Mouse (Mus musculus) liver, embryonic 16.5 days (tissue): ENCODE data around the gene Gpr83. TPM values are rescaled to one million over a fixed set of nuclear protein-coding genes. Genes with fewer than 3 reads are reported as not detected.

ENCODE experiments used
- ATAC-seq: fragments of 200-750 bp; cut with Nextera tagmentation; 2 replicates; pipeline ENCODE4 v1.8.0; 2017; ENCODE audit warnings: low read depth, mild to moderate bottlenecking, moderate number of reproducible peaks, moderate library complexity
- H3K27ac ChIP-seq: fragments of 300-500 bp; sonication (generic); 2 replicates; pipeline ENCODE4 v1.5.1; 2014; ENCODE audit warnings: mild to moderate bottlenecking, low read length
- H3K27me3 ChIP-seq: fragments of 300-500 bp; sonication (generic); 2 replicates; pipeline ENCODE4 v1.6.1; 2014; ENCODE audit warnings: low read depth, low read length, mixed read lengths; ENCODE audit not compliant: control insufficient read depth, insufficient read depth
- H3K36me3 ChIP-seq: fragments of 300-500 bp; sonication (generic); 2 replicates; pipeline ENCODE4 v1.6.1; 2014; ENCODE audit warnings: mild to moderate bottlenecking; ENCODE audit not compliant: control insufficient read depth, insufficient read depth
- H3K4me1 ChIP-seq: fragments of 300-500 bp; sonication (generic); 2 replicates; pipeline ENCODE4 v1.6.1; 2014; ENCODE audit warnings: low read depth, low read length, mixed read lengths; ENCODE audit not compliant: control insufficient read depth
- H3K4me2 ChIP-seq: fragments of 300-500 bp; sonication (generic); 2 replicates; pipeline ENCODE4 v1.6.1; 2014; ENCODE audit warnings: low read depth, low read length, mixed read lengths
- H3K4me3 ChIP-seq: fragments of 300-500 bp; sonication (generic); 2 replicates; pipeline ENCODE4 v1.5.1; 2014; ENCODE audit warnings: low read depth, mild to moderate bottlenecking, low read length
- H3K9ac ChIP-seq: fragments of 300-500 bp; sonication (generic); 2 replicates; pipeline ENCODE4 v1.6.1; 2014; ENCODE audit warnings: low read depth, low read length
- H3K9me3 ChIP-seq: fragments of 300-500 bp; sonication (generic); replicated peaks from 2 replicates; pipeline ENCODE4 v1.6.1; 2016; ENCODE audit warnings: low read length; ENCODE audit not compliant: control insufficient read depth
- WGBS: fragments of 180-500 bp; shearing (Covaris S2); extraction: QIAGEN DNeasy Blood & Tissue Kit; methylation state at CpG from one replicate; pipeline ENCODE4 v1.1.7; 2014; ENCODE audit not compliant: insufficient replicate concordance; 5-methylcytosine and 5-hydroxymethylcytosine counted together
- polyA plus RNA-seq: library from polyadenylated mRNA; unstranded; fragments of >200 nt; fragmentation: Nextera tagmentation; extraction: Ambion mirVana; gene quantifications from 2 replicates; pipeline ENCODE4 v1.2.1, GENCODE M21; 2015

Gene Gpr83
- polyA plus RNA-seq, 1 experiment from 2014 or later: 0.04 TPM

- no peak overlapping the region for H3K9ac ChIP-seq
- no peaks in the 10 kb centered on the region for H3K36me3 ChIP-seq
- H3K27ac ChIP-seq: no peak overlapping the region
- H3K4me1 ChIP-seq: no peaks in the 10 kb centered on the region
- no peak overlapping the region for H3K4me2 ChIP-seq
- H3K27me3 ChIP-seq: no peaks in the 10 kb centered on the region
- ATAC-seq: no peak
- no peaks in the 10 kb centered on the region for H3K9me3 ChIP-seq
- 25% methylated on average over 9 of the region's 9 CpGs for whole genome bisulfite sequencing
- H3K4me3 ChIP-seq: no peak overlapping the region
Measured at GRCm38 (mm10) chr9:14904741-14905475, 44.9 kb downstream of the Gpr83 start.

- no peak overlapping the region for H3K9ac ChIP-seq
- H3K27ac ChIP-seq: no peak overlapping the region
- H3K4me1 ChIP-seq: no peaks in the 10 kb centered on the region
- H3K27me3 ChIP-seq: no peaks in the 10 kb centered on the region
- H3K4me2 ChIP-seq: no peak overlapping the region
- no peak overlapping the region for H3K4me3 ChIP-seq
- no peak for ATAC-seq
- H3K36me3 ChIP-seq: no peaks in the 10 kb centered on the region
- no peaks in the 10 kb centered on the region for H3K9me3 ChIP-seq
- 58% methylated on average over 3 of the region's 3 CpGs for WGBS
Measured at GRCm38 (mm10) chr9:14905956-14906355, 45.9 kb downstream of the Gpr83 start.

GRCm38 (mm10) chr9:14907816-14908415 is 47.9 kb downstream of the Gpr83 start:
- no peaks in the 10 kb centered on the region for H3K9me3 ChIP-seq
- H3K4me1 ChIP-seq: no peaks in the 10 kb centered on the region
- no peak overlapping the region for H3K4me2 ChIP-seq
- H3K36me3 ChIP-seq: no peaks in the 10 kb centered on the region
- H3K27me3 ChIP-seq: no peaks in the 10 kb centered on the region
- no peak overlapping the region for H3K4me3 ChIP-seq
- H3K27ac ChIP-seq: no peak overlapping the region
- 61% methylated on average over 7 of the region's 7 CpGs for WGBS
- no peak overlapping the region for H3K9ac ChIP-seq
- no peak for ATAC-seq

- Histone ChIP-seq H3K9ac (no peak overlapping the region), H3K4me3 (no peak overlapping the region), H3K27me3 (no peaks in the 10 kb centered on the region), H3K4me1 (no peaks in the 10 kb centered on the region), H3K27ac (no peak overlapping the region), H3K4me2 (no peak overlapping the region), H3K36me3 (no peaks in the 10 kb centered on the region), H3K9me3 (no peaks in the 10 kb centered on the region)
- 55% methylated on average over 5 of the region's 5 CpGs for WGBS
- no peak for ATAC-seq
Measured at GRCm38 (mm10) chr9:14909981-14910380, 50.0 kb downstream of the Gpr83 start.

GRCm38 (mm10) chr9:14912037-14912436 is 52.0 kb downstream of the Gpr83 start:
- Histone ChIP-seq H3K9ac (no peak overlapping the region), H3K36me3 (no peaks in the 10 kb centered on the region), H3K4me1 (no peaks in the 10 kb centered on the region), H3K9me3 (no peaks in the 10 kb centered on the region), H3K27ac (no peak overlapping the region), H3K27me3 (no peaks in the 10 kb centered on the region), H3K4me3 (no peak overlapping the region), H3K4me2 (no peak overlapping the region)
- WGBS: 57% methylated on average over 2 of the region's 2 CpGs
- ATAC-seq: no peak

GRCm38 (mm10) chr9:14917661-14918060 is 57.7 kb downstream of the Gpr83 start:
- no peaks in the 10 kb centered on the region for H3K4me1 ChIP-seq
- H3K4me2 ChIP-seq: no peak overlapping the region
- no peak overlapping the region for H3K27ac ChIP-seq
- H3K36me3 ChIP-seq: no peaks in the 10 kb centered on the region
- no peak overlapping the region for H3K4me3 ChIP-seq
- 80% methylated on average over 2 of the region's 2 CpGs for WGBS
- no peak for ATAC-seq
- no peak overlapping the region for H3K9ac ChIP-seq
- no peaks in the 10 kb centered on the region for H3K9me3 ChIP-seq
- H3K27me3 ChIP-seq: no peaks in the 10 kb centered on the region

GRCm38 (mm10) chr9:14918825-14919668 is 59.0 kb downstream of the Gpr83 start:
- Histone ChIP-seq H3K9me3 (no peaks in the 10 kb centered on the region), H3K27ac (no peak overlapping the region), H3K4me3 (no peak overlapping the region), H3K9ac (no peak overlapping the region), H3K27me3 (no peaks in the 10 kb centered on the region), H3K36me3 (no peaks in the 10 kb centered on the region), H3K4me2 (no peak overlapping the region), H3K4me1 (no peaks in the 10 kb centered on the region)
- WGBS: 56% methylated on average over 5 of the region's 5 CpGs
- no peak for ATAC-seq
